Mouse (Mus musculus) embryonic facial prominence, embryonic 11.5 days (tissue): Measurements from ENCODE around the gene Dhrs7. TPM values are rescaled to one million over a fixed set of nuclear protein-coding genes. Genes with fewer than 3 reads are reported as not detected.

Source experiments
- ATAC-seq: fragments of 200-750 bp; cut with Nextera tagmentation; replicated peaks from 2 replicates; pipeline ENCODE4 v1.8.0; 2017; ENCODE audit warnings: low read depth; ENCODE audit not compliant: insufficient number of reproducible peaks, low FRiP score, low TSS enrichment
- DNase-seq: peaks from one replicate; pipeline ENCODE4 v3.0.0-alpha.2; 2015; ENCODE audit warnings: low spot score
- H3K27ac ChIP-seq: fragments of 300-500 bp; sonication (generic); replicated peaks from 2 replicates; pipeline ENCODE4 v1.5.1; 2014; ENCODE audit warnings: mild to moderate bottlenecking, low read depth, low read length, control low read depth
- H3K27me3 ChIP-seq: fragments of 300-500 bp; sonication (generic); 2 replicates; pipeline ENCODE4 v1.6.1; 2014; ENCODE audit warnings: mild to moderate bottlenecking, low read length, moderate library complexity, mixed read lengths; ENCODE audit not compliant: control insufficient read depth, insufficient read depth
- H3K36me3 ChIP-seq: fragments of 300-500 bp; sonication (generic); replicated peaks from 2 replicates; pipeline ENCODE4 v1.6.1; 2014; ENCODE audit warnings: low read depth, mild to moderate bottlenecking, low read length, moderate library complexity, mixed read lengths; ENCODE audit not compliant: control insufficient read depth, insufficient read depth
- H3K4me1 ChIP-seq: fragments of 300-500 bp; sonication (generic); 2 replicates; pipeline ENCODE4 v1.6.1; 2014; ENCODE audit warnings: low read length, mixed read lengths; ENCODE audit not compliant: control insufficient read depth, insufficient read depth
- H3K4me2 ChIP-seq: fragments of 300-500 bp; sonication (generic); 2 replicates; pipeline ENCODE4 v1.6.1; 2014; ENCODE audit warnings: low read depth, mild to moderate bottlenecking, control low read depth, low read length, moderate library complexity
- H3K4me3 ChIP-seq: fragments of 300-500 bp; sonication (generic); 2 replicates; pipeline ENCODE4 v1.5.1; 2014; ENCODE audit warnings: low read depth, low read length, control low read depth
- H3K9ac ChIP-seq: fragments of 300-500 bp; sonication (generic); replicated peaks from 2 replicates; pipeline ENCODE4 v1.6.1; 2014; ENCODE audit warnings: mild to moderate bottlenecking, control low read depth, low read length
- H3K9me3 ChIP-seq: fragments of 300-500 bp; sonication (generic); replicated peaks from 2 replicates; pipeline ENCODE4 v1.6.1; 2016; ENCODE audit warnings: mild to moderate bottlenecking, low read length, inconsistent platforms, mixed read lengths; ENCODE audit not compliant: control insufficient read depth
- WGBS: fragments of 180-500 bp; shearing (Covaris S2); extraction: QIAGEN DNeasy Blood & Tissue Kit; methylation state at CpG from one replicate; pipeline ENCODE4 v1.1.7; 2014; 5-methylcytosine and 5-hydroxymethylcytosine counted together
- polyA plus RNA-seq: library from polyadenylated mRNA; unstranded; fragments of >200 nt; fragmentation: Nextera tagmentation; extraction: Ambion mirVana; gene quantifications from 2 replicates; pipeline ENCODE4 v1.2.1, GENCODE M21; 2014

The Dhrs7 gene
- polyA plus RNA-seq, 1 experiment from 2014 or later, result 10.2 TPM

- 89% methylated on average over 6 of the region's 6 CpGs for WGBS
- DNase-seq, result no peak
Observed at GRCm38 (mm10) chr12:72671516-72672135, 6.9 kb upstream of the Dhrs7 start.

DNA sequence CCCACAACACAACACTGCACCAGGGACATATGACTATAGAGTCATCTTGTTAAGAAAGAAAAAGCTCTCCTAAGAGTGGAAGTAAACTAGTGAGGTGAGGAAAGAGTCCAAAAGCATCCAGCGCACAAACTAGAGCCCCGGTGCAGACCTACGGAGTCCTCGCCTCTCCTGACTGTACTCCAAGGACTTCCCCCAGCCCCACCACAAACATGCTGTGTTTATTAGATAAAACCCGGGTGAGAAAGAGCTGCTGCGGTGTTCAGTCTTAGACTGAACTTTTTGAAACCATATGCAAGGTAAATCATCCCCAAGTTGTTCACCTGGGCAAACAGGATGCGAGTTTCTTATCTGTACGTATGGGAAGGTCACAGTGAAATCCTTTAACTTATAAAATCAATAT is 6.2 kb upstream of the Dhrs7 start:
- ATAC-seq, result no peak
- H3K27ac ChIP-seq, result no peak overlapping the region
- no peak overlapping the region for H3K4me3 ChIP-seq
- no peaks in the 10 kb centered on the region for H3K9me3 ChIP-seq
- H3K4me1 ChIP-seq, result no peaks in the 10 kb centered on the region
- no peak overlapping the region for H3K9ac ChIP-seq
- 94% methylated on average over 8 of the region's 8 CpGs for WGBS
- no peaks in the 10 kb centered on the region for H3K27me3 ChIP-seq
- no peak overlapping the region for H3K4me2 ChIP-seq
- no peaks in the 10 kb centered on the region for H3K36me3 ChIP-seq
- no peak for DNase-seq

More at GRCm38 (mm10) chr12:72671516-72672135, 6.9 kb upstream of the Dhrs7 start:
- Histone ChIP-seq H3K4me2 (no peak overlapping the region), H3K9ac (no peak overlapping the region), H3K9me3 (no peaks in the 10 kb centered on the region), H3K4me3 (no peak overlapping the region), H3K36me3 (no peaks in the 10 kb centered on the region), H3K27me3 (no peaks in the 10 kb centered on the region), H3K4me1 (no peaks in the 10 kb centered on the region), H3K27ac (no peak overlapping the region)
- no peak for ATAC-seq

DNA sequence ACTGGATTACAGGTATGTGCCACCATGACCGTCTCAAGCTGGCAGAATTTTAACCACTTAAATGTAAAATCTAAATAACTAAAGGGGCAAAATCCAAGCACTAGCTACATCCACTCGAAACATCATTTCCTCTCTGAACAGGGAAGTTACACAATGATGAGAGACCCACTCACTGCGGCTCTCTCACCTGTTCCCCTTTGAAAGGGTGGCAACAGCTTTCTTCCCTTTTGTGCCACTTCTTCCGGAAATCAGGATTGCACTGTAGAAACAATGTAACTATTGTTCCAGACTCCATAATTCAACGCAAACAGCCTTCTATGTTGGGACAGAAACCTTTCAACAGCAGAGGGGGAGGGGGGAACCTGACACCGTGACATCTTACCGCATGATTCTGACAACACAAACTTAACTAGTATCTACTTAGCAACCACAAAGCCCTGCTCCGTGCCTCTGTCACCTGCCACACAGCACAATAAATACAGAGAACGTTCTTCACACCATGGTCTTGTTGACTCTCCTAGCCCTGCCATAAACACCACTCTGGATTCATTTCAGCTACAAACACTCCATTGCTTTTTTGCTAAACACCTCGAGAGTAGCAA is 3.3 kb upstream of the Dhrs7 start:
- DNase-seq (no peak), ATAC-seq (no peak)
- WGBS, result 56% methylated on average over 10 of the region's 10 CpGs
- Histone ChIP-seq H3K9me3 (no peaks in the 10 kb centered on the region), H3K27me3 (no peaks in the 10 kb centered on the region), H3K4me1 (no peaks in the 10 kb centered on the region), H3K9ac (no peak overlapping the region), H3K36me3 (no peaks in the 10 kb centered on the region), H3K4me2 (no peak overlapping the region), H3K4me3 (no peak overlapping the region), H3K27ac (no peak overlapping the region)

GRCm38 (mm10) chr12:72666015-72666414 is 1.3 kb upstream of the Dhrs7 start:
- H3K36me3 ChIP-seq, result no peaks in the 10 kb centered on the region
- DNase-seq, result no peak
- WGBS, result 77% methylated on average over 5 of the region's 5 CpGs
- no peaks in the 10 kb centered on the region for H3K4me1 ChIP-seq
- H3K27me3 ChIP-seq, result no peaks in the 10 kb centered on the region
- no peak overlapping the region for H3K9ac ChIP-seq
- no peak overlapping the region for H3K4me3 ChIP-seq
- H3K27ac ChIP-seq, result no peak overlapping the region
- H3K4me2 ChIP-seq, result no peak overlapping the region
- no peaks in the 10 kb centered on the region for H3K9me3 ChIP-seq
- ATAC-seq, result no peak

- ATAC-seq (no peak; the same call in 1 of the 2 replicates), DNase-seq (peak; percentile 13)
- peak overlapping the region; percentile 55 for H3K4me3 ChIP-seq
- H3K27ac ChIP-seq, result no peak overlapping the region
- peak overlapping the region; percentile 89 for H3K4me2 ChIP-seq
- peak overlapping the region; percentile 64 for H3K9ac ChIP-seq
- no peaks in the 10 kb centered on the region for H3K9me3 ChIP-seq
- WGBS, result 12% methylated on average over 28 of the region's 28 CpGs
- no peaks in the 10 kb centered on the region for H3K27me3 ChIP-seq
- H3K36me3 ChIP-seq, result no peaks in the 10 kb centered on the region
- H3K4me1 ChIP-seq, result no peaks in the 10 kb centered on the region
Observed at GRCm38 (mm10) chr12:72664020-72664734, 532 bp downstream of the Dhrs7 start.

- no peak overlapping the region for H3K4me2 ChIP-seq
- DNase-seq, result no peak
- H3K9ac ChIP-seq, result no peak overlapping the region
- H3K4me1 ChIP-seq, result no peaks in the 10 kb centered on the region
- H3K9me3 ChIP-seq, result no peaks in the 10 kb centered on the region
- H3K4me3 ChIP-seq, result no peak overlapping the region
- H3K27ac ChIP-seq, result no peak overlapping the region
- no peak for ATAC-seq
- 89% methylated on average over 16 of the region's 16 CpGs for WGBS
- no peaks in the 10 kb centered on the region for H3K36me3 ChIP-seq
- H3K27me3 ChIP-seq, result no peaks in the 10 kb centered on the region
Observed at GRCm38 (mm10) chr12:72655775-72656174, 8.9 kb downstream of the Dhrs7 start.

DNA sequence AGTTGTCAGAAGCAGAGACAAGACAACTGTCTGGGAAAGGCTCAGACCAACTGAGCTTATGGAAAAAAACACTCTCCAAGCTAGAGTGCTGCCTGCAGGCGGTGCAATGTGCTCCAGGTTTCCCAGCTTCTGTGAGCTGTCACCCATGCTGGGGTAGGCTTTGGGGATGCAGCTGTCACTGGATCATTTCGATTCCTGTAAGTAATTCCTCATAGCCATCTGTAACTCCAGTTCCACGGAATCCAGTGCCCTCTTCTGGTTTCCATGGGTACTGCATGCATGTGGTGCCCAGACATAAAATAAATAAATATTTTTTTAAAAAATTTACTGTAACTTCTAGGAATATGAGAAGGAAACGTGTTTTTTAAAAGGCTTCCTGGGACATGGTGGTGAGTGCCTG is 10.0 kb downstream of the Dhrs7 start:
- 17% methylated on average over 4 of the region's 4 CpGs for WGBS
- H3K27me3 ChIP-seq, result no peaks in the 10 kb centered on the region

More for the DNA sequence above, 10.0 kb downstream of the Dhrs7 start:
- DNase-seq (peak; percentile 77), ATAC-seq (no peak)
- no peaks in the 10 kb centered on the region for H3K4me1 ChIP-seq
- H3K4me3 ChIP-seq, result no peak overlapping the region
- H3K9me3 ChIP-seq, result no peaks in the 10 kb centered on the region
- no peak overlapping the region for H3K27ac ChIP-seq
- H3K9ac ChIP-seq, result no peak overlapping the region
- H3K36me3 ChIP-seq, result no peaks in the 10 kb centered on the region
- H3K4me2 ChIP-seq, result no peak overlapping the region
